Mouse (Mus musculus): ENCODE data around the gene Abi3bp.

GRCm38 (mm10) chr16:56729060-56729459 is 251.4 kb downstream of the Abi3bp start:
- TF ChIP-seq CTCF (IDR thresholded peaks at IDR 0.05), result no peak
- no peak for TF ChIP-seq POLR2A (IDR thresholded peaks at IDR 0.05; ENCODE audit: insufficient read depth, low read depth, low read length)
